Comparison of ENCODE assay signal across 10 mouse cellular contexts in genomic region chr1:133057345-133058034, GRCm38 (mm10). TPM values are rescaled to one million over a fixed set of nuclear protein-coding genes. Genes with fewer than 3 reads are reported as not detected.
A peak's percentile ranks its signal among the peaks of the same experiment; 100 is the strongest.
DNase-seq lines count a peak whose midpoint lies in the region; ATAC-seq and TF ChIP-seq lines count a peak whose summit lies in the region.
"Had no signal": no experiment of that assay in that cellular context is flagged by ENCODE, and none has a peak within 500 bp of the region (broad histone marks: within the 10 kb centered on the region; RNA-seq: fewer than 3 reads in every experiment).

No protein-coding gene starts in this region.

- peaks cover 12% of the 10 kb centered on the region for H3K36me3 ChIP-seq in forebrain, embryonic 10.5 days (replicated peaks)
- H3K36me3 ChIP-seq in forebrain, embryonic 11.5 days (ENCODE audit: control insufficient read depth, insufficient read depth, low read length): peaks cover 5% of the 10 kb centered on the region; the same call in 1 of the 2 replicates
- H3K36me3 ChIP-seq in lung, postnatal 0 days (ENCODE audit: insufficient read depth, low read length): no peaks in the 10 kb centered on the region
- peaks cover 12% of the 10 kb centered on the region for H3K36me3 ChIP-seq in forebrain, embryonic 13.5 days (ENCODE audit: poor library complexity, severe bottlenecking)

- H3K27me3 ChIP-seq in forebrain, embryonic 10.5 days (ENCODE audit: poor library complexity, severe bottlenecking): no peaks in the 10 kb centered on the region
- H3K27me3 ChIP-seq in forebrain, embryonic 11.5 days (ENCODE audit: control insufficient read depth, insufficient read depth, low read length): no peaks in the 10 kb centered on the region
- H3K27me3 ChIP-seq in lung, postnatal 0 days (replicated peaks; ENCODE audit: insufficient read depth, low read length): no peaks in the 10 kb centered on the region
- no peaks in the 10 kb centered on the region for H3K27me3 ChIP-seq in forebrain, embryonic 13.5 days

- ATAC-seq in forebrain, embryonic 11.5 days (replicated peaks; ENCODE audit: low FRiP score): no peak
- ATAC-seq in lung, postnatal 0 days: peak; percentile 58
- ATAC-seq in forebrain, embryonic 13.5 days: no peak
- ATAC-seq in megakaryocyte progenitor cell, adult 5-6 weeks (replicated peaks; ENCODE audit: poor library complexity): peak; percentile 25; the same call in 1 of the 2 replicates

- no peak overlapping the region for H3K4me2 ChIP-seq in forebrain, embryonic 11.5 days (ENCODE audit: low read depth, low read length, severe bottlenecking)
- H3K4me2 ChIP-seq in lung, postnatal 0 days (replicated peaks; ENCODE audit: low read depth, low read length): no peak overlapping the region
- H3K4me2 ChIP-seq in forebrain, embryonic 13.5 days: no peak overlapping the region

- no peak for DNase-seq in forebrain, embryonic 10.5 days (ENCODE audit: extremely low spot score, low spot score)
- DNase-seq in forebrain, embryonic 11.5 days (ENCODE audit: low spot score): no peak
- DNase-seq in lung, postnatal 0 days (ENCODE audit: low spot score): peak; percentile 43
- no peak for DNase-seq in lung, postnatal 10 days
- no peak for DNase-seq in ovary, adult 18-20 months (ENCODE audit: low spot score)
- no peak for DNase-seq in embryo, embryonic 10 days (ENCODE audit: low spot score)
- DNase-seq: B cell, adult 2 months; kidney, postnatal 36 days had no signal

- peak overlapping the region; percentile 56; the same call in 1 of the 2 replicates for H3K27ac ChIP-seq in forebrain, embryonic 10.5 days
- H3K27ac ChIP-seq in forebrain, embryonic 11.5 days (ENCODE audit: low read depth, low read length): no peak overlapping the region
- H3K27ac ChIP-seq in lung, postnatal 0 days (ENCODE audit: low read length): peak overlapping the region; percentile 62; the same call in 1 of the 2 replicates
- H3K27ac ChIP-seq in forebrain, embryonic 13.5 days: peak overlapping the region; percentile 60; the same call in 1 of the 2 replicates

- no peaks in the 10 kb centered on the region for H3K9me3 ChIP-seq in forebrain, embryonic 10.5 days
- no peaks in the 10 kb centered on the region for H3K9me3 ChIP-seq in forebrain, embryonic 11.5 days (ENCODE audit: control insufficient read depth, low read length)
- no peaks in the 10 kb centered on the region for H3K9me3 ChIP-seq in lung, postnatal 0 days (ENCODE audit: low read length)
- no peaks in the 10 kb centered on the region for H3K9me3 ChIP-seq in forebrain, embryonic 13.5 days (replicated peaks)

- 80% methylated on average over 7 of the region's 7 CpGs for WGBS in forebrain, embryonic 10.5 days
- 79% methylated on average over 7 of the region's 7 CpGs for WGBS in forebrain, embryonic 11.5 days
- 34% methylated on average over 7 of the region's 7 CpGs for WGBS in lung, postnatal 0 days
- whole genome bisulfite sequencing in forebrain, embryonic 13.5 days: 72% methylated on average over 7 of the region's 7 CpGs

- no peak overlapping the region for H3K9ac ChIP-seq in forebrain, embryonic 11.5 days (ENCODE audit: low read length)
- no peak overlapping the region for H3K9ac ChIP-seq in lung, postnatal 0 days (replicated peaks; ENCODE audit: low read depth)
- H3K9ac ChIP-seq in forebrain, embryonic 13.5 days: 0 out of 2 replicates have a peak overlapping the region, but pooled peaks have one; percentile 2

- TF ChIP-seq EP300 in lung, postnatal 0 days (IDR thresholded peaks at IDR 0.05): no peak

- no peak for TF ChIP-seq CTCF in lung, postnatal 0 days (IDR thresholded peaks at IDR 0.05)

- H3K4me1 ChIP-seq in forebrain, embryonic 10.5 days: peaks cover 62% of the 10 kb centered on the region
- H3K4me1 ChIP-seq in forebrain, embryonic 11.5 days (replicated peaks; ENCODE audit: control insufficient read depth, insufficient read depth, low read length): peaks cover 11% of the 10 kb centered on the region
- H3K4me1 ChIP-seq in lung, postnatal 0 days (ENCODE audit: insufficient read depth, low read depth, low read length): peaks cover 12% of the 10 kb centered on the region; the same call in 1 of the 2 replicates
- H3K4me1 ChIP-seq in forebrain, embryonic 13.5 days: peaks cover 52% of the 10 kb centered on the region

- no peak overlapping the region for H3K4me3 ChIP-seq in forebrain, embryonic 10.5 days
- no peak overlapping the region for H3K4me3 ChIP-seq in forebrain, embryonic 11.5 days (ENCODE audit: low read depth, low read length)
- no peak overlapping the region for H3K4me3 ChIP-seq in lung, postnatal 0 days (ENCODE audit: low read depth, low read length)
- no peak overlapping the region for H3K4me3 ChIP-seq in forebrain, embryonic 13.5 days

RNA-seq across cellular contexts. Expression of gene Pik3c2b, which starts 12.0 kb away (rescaled TPM):
- 13.6 and 13.7 TPM in 2 replicates for polyA plus RNA-seq in forebrain, embryonic 10.5 days (2016; fragmentation: Nextera tagmentation; extraction: Ambion mirVana)
- polyA plus RNA-seq in forebrain, embryonic 11.5 days (2014; fragmentation: Nextera tagmentation; extraction: Ambion mirVana): 25.3 and 25.7 TPM in 2 replicates
- 4.3 and 4.6 TPM in 2 replicates for polyA plus RNA-seq in lung, postnatal 0 days (2015; fragmentation: Nextera tagmentation; extraction: Ambion mirVana)
- polyA plus RNA-seq in forebrain, embryonic 13.5 days (2015; fragmentation: Nextera tagmentation; extraction: Ambion mirVana): 15.5 and 15.9 TPM in 2 replicates
- 1.8 and 2.6 TPM in 2 replicates for total RNA-seq in megakaryocyte progenitor cell, adult 5-6 weeks (2015)
- 1.5 and 1.7 TPM in 2 replicates for total RNA-seq in megakaryocyte progenitor cell, adult 5-6 weeks (2017)

RNA-seq across cellular contexts. Expression of gene Mdm4, which starts 27.1 kb away (rescaled TPM):
- polyA plus RNA-seq in forebrain, embryonic 10.5 days (2016; fragmentation: Nextera tagmentation; extraction: Ambion mirVana): 38.5 and 38.8 TPM in 2 replicates
- 44.7 and 51.0 TPM in 2 replicates for polyA plus RNA-seq in forebrain, embryonic 11.5 days (2014; fragmentation: Nextera tagmentation; extraction: Ambion mirVana)
- 14.9 and 19.3 TPM in 2 replicates for polyA plus RNA-seq in lung, postnatal 0 days (2015; fragmentation: Nextera tagmentation; extraction: Ambion mirVana)
- 44.8 and 46.3 TPM in 2 replicates for polyA plus RNA-seq in forebrain, embryonic 13.5 days (2015; fragmentation: Nextera tagmentation; extraction: Ambion mirVana)
- 65.0 and 85.1 TPM in 2 replicates for total RNA-seq in megakaryocyte progenitor cell, adult 5-6 weeks (2015)
- total RNA-seq in megakaryocyte progenitor cell, adult 5-6 weeks (2017): 105 and 121 TPM in 2 replicates

Comparison
In these comparisons a context has a peak if more than half of its experiments do, and no peak if none do; other contexts are left out.
1. ATAC-seq: peak in lung, postnatal 0 days (single experiment) and megakaryocyte progenitor cell, adult 5-6 weeks (single experiment); none in forebrain, embryonic 11.5 days (single experiment) and forebrain, embryonic 13.5 days (single experiment).